Mouse (Mus musculus): ENCODE measurements around the gene 4930449I24Rik. TPM values are rescaled to one million over a fixed set of nuclear protein-coding genes. Genes with fewer than 3 reads are reported as not detected.
"Not testable (repeated sequence)": the region's sequence is repeated elsewhere in the genome, so short reads cannot be mapped to it uniquely, and the experiment has no call there.

Gene 4930449I24Rik
- total RNA-seq (2015; ENCODE audit: low replicate concordance) (not detected in 2 replicates), total RNA-seq (2017; ENCODE audit: low replicate concordance) (not detected in 2 replicates)

- not testable (repeated sequence) for ATAC-seq (replicated peaks; ENCODE audit: low FRiP score, poor library complexity, severe bottlenecking)
Observed at GRCm38 (mm10) chr5:146502099-146502498, at the start of gene 4930449I24Rik. 4930449I24Rik (plus strand) TSS chr5:146502399.

- no peak for ATAC-seq (replicated peaks; ENCODE audit: low FRiP score, poor library complexity, severe bottlenecking)
Observed at GRCm38 (mm10) chr5:146453556-146453955, 48.6 kb upstream of the 4930449I24Rik start.

DNA sequence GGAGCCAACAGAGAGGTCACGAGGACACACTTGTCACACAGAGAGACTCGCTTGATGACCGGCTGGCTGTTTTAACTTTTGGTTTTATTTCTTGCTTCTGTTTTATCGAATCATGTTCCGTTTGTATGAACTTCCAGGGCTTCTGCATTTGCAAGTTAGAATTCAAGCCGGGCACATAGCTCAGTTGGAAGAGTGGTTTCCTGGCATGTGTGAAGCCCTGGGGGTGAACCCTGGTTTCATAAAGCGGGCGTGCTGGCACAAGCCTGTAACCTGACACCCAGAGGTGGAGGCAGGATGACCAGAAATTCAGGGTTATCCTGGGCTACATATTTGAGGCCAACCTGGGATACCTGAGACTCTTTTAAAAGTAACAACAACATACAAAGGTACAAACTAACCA is 40.6 kb upstream of the 4930449I24Rik start:
- no peak for ATAC-seq (replicated peaks; ENCODE audit: low FRiP score, poor library complexity, severe bottlenecking)

DNA sequence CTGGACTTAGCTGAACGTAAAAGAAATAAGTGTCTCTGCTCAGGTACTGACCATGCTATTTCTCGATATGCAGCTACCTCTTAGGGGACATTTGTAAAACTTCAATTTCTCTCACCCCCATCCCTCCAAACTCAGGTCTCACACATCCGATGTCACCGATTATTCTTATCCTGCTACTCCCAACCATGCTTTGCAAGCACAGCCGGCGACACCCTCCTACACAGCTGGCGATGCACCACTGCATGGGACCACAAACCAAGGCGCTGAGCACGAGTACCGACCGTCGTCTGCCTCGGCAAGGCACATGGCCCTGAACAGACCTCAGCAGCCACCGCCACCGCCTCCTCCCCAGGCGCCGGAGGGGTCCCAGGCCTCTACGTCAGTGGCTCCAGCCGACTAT is 35.5 kb upstream of the 4930449I24Rik start:
- ATAC-seq (replicated peaks; ENCODE audit: low FRiP score, poor library complexity, severe bottlenecking): no peak

DNA sequence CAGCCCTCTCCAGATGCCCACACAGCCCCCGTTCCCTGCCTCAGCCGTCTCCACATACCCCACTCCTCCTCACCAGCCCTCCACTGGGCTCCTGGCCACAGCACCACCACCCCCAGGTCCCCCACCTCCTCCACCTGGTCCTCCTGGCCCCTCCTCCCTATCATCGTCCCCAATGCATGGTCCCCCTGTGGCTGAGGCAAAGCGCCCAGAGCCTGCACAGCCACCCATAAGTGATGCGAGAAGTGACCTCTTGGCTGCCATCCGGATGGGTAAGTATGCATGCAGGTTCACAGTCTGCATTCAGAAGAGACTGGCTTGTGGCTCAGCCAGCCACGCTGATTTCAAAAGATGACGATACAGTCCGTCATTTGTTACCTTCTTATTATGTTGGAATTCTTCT is 33.9 kb upstream of the 4930449I24Rik start:
- ATAC-seq (replicated peaks; ENCODE audit: low FRiP score, poor library complexity, severe bottlenecking): no peak

- ATAC-seq (replicated peaks; ENCODE audit: low FRiP score, poor library complexity, severe bottlenecking): no peak
Observed at GRCm38 (mm10) chr5:146470821-146471220, 31.4 kb upstream of the 4930449I24Rik start.

DNA sequence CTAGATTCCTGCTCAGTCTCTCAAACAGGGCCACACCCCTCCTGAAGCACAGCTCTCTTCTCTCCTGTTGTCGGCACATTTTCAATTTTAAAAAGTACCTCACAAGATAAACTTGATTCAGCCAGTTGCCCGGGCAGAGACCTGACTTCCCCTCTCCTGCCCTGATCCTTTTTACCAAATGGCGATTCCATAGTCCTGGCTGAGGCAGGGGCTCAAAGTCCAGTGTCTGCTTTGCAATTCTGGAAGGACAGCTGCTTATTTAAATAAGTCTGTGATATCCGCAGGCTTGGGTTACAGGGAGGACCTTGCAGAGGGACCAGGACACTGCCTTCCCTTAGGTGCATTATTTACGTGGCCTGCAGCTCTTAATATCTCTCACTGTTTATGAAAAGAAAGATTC is 30.9 kb upstream of the 4930449I24Rik start:
- no peak for ATAC-seq (replicated peaks; ENCODE audit: low FRiP score, poor library complexity, severe bottlenecking)

- ATAC-seq (replicated peaks; ENCODE audit: low FRiP score, poor library complexity, severe bottlenecking): no peak
Observed at GRCm38 (mm10) chr5:146471821-146472220, 30.4 kb upstream of the 4930449I24Rik start.

DNA sequence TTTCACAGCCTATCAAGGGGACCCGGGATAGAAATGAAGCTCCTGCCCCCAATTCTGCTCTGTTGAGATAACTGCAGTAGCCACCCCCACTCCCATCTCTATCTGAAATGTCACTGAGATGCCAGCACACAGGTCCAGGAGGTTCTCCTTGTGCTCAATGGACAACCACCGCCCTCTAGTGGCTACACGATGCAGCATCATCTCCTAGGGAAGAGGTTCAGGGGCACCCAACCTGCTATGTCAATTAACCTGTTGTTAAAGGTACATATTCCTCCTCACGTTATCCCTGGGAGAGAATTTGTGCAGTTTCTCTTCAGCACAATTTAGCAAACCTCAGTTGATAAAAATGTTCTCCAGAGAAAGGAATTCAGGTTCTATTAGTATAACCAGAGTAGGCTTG is 22.6 kb upstream of the 4930449I24Rik start:
- not testable (repeated sequence) for ATAC-seq (replicated peaks; ENCODE audit: low FRiP score, poor library complexity, severe bottlenecking)

DNA sequence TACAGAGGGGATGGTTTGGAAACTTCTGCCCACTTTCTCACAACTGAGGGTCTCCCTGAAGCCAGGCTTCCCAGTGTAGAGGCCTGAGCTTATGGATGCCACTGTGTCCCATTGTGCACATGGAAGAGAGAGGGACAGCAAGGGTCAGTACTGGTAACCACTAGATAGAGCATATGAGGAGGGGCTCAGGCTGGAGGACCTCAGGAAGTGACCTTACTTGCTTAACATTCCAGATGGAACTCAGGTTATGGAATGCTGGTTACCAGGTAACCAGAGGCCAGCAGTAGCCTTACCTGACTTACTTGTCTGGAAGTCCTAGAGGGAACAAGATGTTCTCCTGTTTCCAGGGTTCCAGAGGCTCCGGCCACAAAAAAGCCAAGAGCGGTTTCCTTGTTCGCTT is 20.5 kb upstream of the 4930449I24Rik start, which contains the start of gene Gm6408:
Gene Gm6408 (plus strand): TSS at position 301 of the 400 bp plus-strand sequence.
- not testable (repeated sequence) for ATAC-seq (replicated peaks; ENCODE audit: low FRiP score, poor library complexity, severe bottlenecking)

DNA sequence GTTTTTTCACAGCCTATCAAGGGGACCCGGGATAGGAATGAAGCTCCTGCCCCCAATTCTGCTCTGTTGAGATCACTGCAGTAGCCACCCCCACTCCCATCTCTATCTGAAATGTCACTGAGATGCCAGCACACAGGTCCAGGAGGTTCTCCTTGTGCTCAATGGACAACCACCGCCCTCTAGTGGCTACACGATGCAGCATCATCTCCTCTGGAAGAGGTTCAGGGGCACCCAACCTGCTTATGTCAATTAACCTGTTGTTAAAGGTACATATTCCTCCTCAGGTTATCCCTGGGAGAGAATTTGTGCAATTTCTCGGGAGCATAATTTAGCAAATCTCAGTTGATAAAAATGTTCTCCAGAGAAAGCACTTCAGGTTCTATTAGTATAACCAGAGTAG is 13.2 kb upstream of the 4930449I24Rik start:
- ATAC-seq (replicated peaks; ENCODE audit: low FRiP score, poor library complexity, severe bottlenecking): not testable (repeated sequence)

DNA sequence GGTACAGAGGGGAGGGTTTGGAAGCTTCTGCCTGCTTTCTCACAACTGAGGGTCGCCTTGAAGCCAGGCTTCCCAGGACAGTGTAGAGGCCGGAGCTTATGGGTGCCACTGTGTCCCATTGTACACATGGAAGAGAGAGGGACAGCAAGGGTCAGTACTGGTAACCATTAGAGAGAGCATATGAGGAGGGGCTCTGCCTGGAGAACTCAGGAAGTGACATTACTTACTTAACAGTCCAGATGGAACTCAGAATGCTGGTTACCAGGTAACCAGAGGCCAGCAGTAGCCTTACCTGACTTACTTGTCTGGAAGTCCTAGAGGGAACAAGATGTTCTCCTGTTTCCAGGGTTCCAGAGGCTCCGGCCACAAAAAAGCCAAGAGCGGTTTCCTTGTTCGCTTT is 11.1 kb upstream of the 4930449I24Rik start, which contains the start of gene Gm6370:
Gene Gm6370 (plus strand): TSS at position 301 of the 400 bp plus-strand sequence.
- ATAC-seq (replicated peaks; ENCODE audit: low FRiP score, poor library complexity, severe bottlenecking): not testable (repeated sequence)

DNA sequence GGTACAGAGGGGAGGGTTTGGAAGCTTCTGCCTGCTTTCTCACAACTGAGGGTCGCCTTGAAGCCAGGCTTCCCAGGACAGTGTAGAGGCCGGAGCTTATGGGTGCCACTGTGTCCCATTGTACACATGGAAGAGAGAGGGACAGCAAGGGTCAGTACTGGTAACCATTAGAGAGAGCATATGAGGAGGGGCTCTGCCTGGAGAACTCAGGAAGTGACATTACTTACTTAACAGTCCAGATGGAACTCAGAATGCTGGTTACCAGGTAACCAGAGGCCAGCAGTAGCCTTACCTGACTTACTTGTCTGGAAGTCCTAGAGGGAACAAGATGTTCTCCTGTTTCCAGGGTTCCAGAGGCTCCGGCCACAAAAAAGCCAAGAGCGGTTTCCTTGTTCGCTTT is 11.6 kb downstream of the 4930449I24Rik start, which contains the start of gene Gm3402:
Gene Gm3402 (plus strand): TSS at position 301 of the 400 bp plus-strand sequence.
- not testable (repeated sequence) for ATAC-seq (replicated peaks; ENCODE audit: low FRiP score, poor library complexity, severe bottlenecking)

DNA sequence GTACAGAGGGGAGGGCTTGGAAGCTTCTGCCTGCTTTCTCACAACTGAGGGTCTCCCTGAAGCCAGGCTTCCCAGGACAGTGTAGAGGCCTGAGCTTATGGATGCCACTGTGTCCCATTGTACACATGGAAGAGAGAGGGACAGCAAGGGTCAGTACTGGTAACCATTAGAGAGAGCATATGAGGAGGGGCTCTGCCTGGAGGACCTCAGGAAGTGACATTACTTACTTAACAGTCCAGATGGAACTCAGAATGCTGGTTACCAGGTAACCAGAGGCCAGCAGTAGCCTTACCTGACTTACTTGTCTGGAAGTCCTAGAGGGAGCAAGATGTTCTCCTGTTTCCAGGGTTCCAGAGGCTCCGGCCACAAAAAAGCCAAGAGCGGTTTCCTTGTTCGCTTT is 23.3 kb downstream of the 4930449I24Rik start, which contains the start of gene Gm3404:
Gene Gm3404 (plus strand): TSS at position 301 of the 400 bp plus-strand sequence.
- not testable (repeated sequence) for ATAC-seq (replicated peaks; ENCODE audit: low FRiP score, poor library complexity, severe bottlenecking)

DNA sequence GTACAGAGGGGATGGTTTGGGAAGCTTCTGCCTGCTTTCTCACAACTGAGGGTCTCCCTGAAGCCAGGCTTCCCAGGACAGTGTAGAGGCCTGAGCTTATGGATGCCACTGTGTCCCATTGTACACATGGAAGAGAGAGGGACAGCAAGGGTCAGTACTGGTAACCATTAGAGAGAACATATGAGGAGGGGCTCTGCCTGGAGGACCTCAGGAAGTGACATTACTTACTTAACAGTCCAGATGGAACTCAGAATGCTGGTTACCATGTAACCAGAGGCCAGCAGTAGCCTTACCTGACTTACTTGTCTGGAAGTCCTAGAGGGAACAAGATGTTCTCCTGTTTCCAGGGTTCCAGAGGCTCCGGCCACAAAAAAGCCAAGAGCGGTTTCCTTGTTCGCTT is 35.1 kb downstream of the 4930449I24Rik start, which contains the start of gene Gm3409:
Gene Gm3409 (plus strand): TSS at position 301 of the 400 bp plus-strand sequence.
- not testable (repeated sequence) for ATAC-seq (replicated peaks; ENCODE audit: low FRiP score, poor library complexity, severe bottlenecking)

Other genes starting within 250 kb of the 4930449I24Rik start
- not detected in 2 replicates for gene Wasf3, start 117.4 kb upstream of the 4930449I24Rik start, total RNA-seq (2015; ENCODE audit: low replicate concordance)
- gene Wasf3, start 117.4 kb upstream of the 4930449I24Rik start, total RNA-seq (2017; ENCODE audit: low replicate concordance): not detected in 2 replicates
- gene Gm6408, start 20.4 kb upstream of the 4930449I24Rik start, total RNA-seq (2015; ENCODE audit: low replicate concordance): not detected in 2 replicates
- gene Gm6408, start 20.4 kb upstream of the 4930449I24Rik start, total RNA-seq (2017; ENCODE audit: low replicate concordance): not detected in 2 replicates
- gene Gm6370, start 11.0 kb upstream of the 4930449I24Rik start, total RNA-seq (2015; ENCODE audit: low replicate concordance): not detected in 2 replicates
- gene Gm6370, start 11.0 kb upstream of the 4930449I24Rik start, total RNA-seq (2017; ENCODE audit: low replicate concordance): not detected in 2 replicates
- not detected in 2 replicates for gene Gm3402, start 11.7 kb downstream of the 4930449I24Rik start, total RNA-seq (2015; ENCODE audit: low replicate concordance)
- gene Gm3402, start 11.7 kb downstream of the 4930449I24Rik start, total RNA-seq (2017; ENCODE audit: low replicate concordance): not detected in 2 replicates
- gene Gm3404, start 23.4 kb downstream of the 4930449I24Rik start, total RNA-seq (2015; ENCODE audit: low replicate concordance): not detected in 2 replicates
- gene Gm3404, start 23.4 kb downstream of the 4930449I24Rik start, total RNA-seq (2017; ENCODE audit: low replicate concordance): not detected in 2 replicates
- not detected in 2 replicates for gene Gm3409, start 35.2 kb downstream of the 4930449I24Rik start, total RNA-seq (2015; ENCODE audit: low replicate concordance)
- not detected in 2 replicates for gene Gm3409, start 35.2 kb downstream of the 4930449I24Rik start, total RNA-seq (2017; ENCODE audit: low replicate concordance)
- gene Gm3415, start 53.7 kb downstream of the 4930449I24Rik start, total RNA-seq (2015; ENCODE audit: low replicate concordance): not detected in 2 replicates
- not detected in 2 replicates for gene Gm3415, start 53.7 kb downstream of the 4930449I24Rik start, total RNA-seq (2017; ENCODE audit: low replicate concordance)
- not detected in 2 replicates for gene Gpr12, start 82.8 kb downstream of the 4930449I24Rik start, total RNA-seq (2015; ENCODE audit: low replicate concordance)
- 0.23 and 0.51 TPM in 2 replicates for gene Gpr12, start 82.8 kb downstream of the 4930449I24Rik start, total RNA-seq (2017; ENCODE audit: low replicate concordance)